Mouse (Mus musculus): ENCODE data around the gene Fhl3.

- TF ChIP-seq CTCF (IDR thresholded peaks at IDR 0.05; ENCODE audit: low read depth): no peak
- no peak for TF ChIP-seq EP300 (IDR thresholded peaks at IDR 0.05; ENCODE audit: low read depth)
These were observed 32.9 kb upstream of the Fhl3 start for GRCm38 (mm10) chr4:124667476-124668033.

Measured in liver, postnatal 0 days (tissue).